Mouse (Mus musculus) ES-CJ7 (cell line): ENCODE results near the gene Kcne1.

ENCODE experiments used
- DNase-seq: peaks from one replicate; pipeline ENCODE4 v3.0.0; 2011; ENCODE audit warnings: low read depth, low spot score

Kcne1 gene

GRCm38 (mm10) chr16:92307947-92308346 is 51.3 kb downstream of the Kcne1 start:
- no peak for DNase-seq

- DNase-seq: peak; percentile 61
These were observed 53.7 kb downstream of the Kcne1 start for GRCm38 (mm10) chr16:92305519-92305918.

- peak; percentile 34 for DNase-seq
These were observed 56.8 kb downstream of the Kcne1 start for GRCm38 (mm10) chr16:92302506-92302905.

GRCm38 (mm10) chr16:92301989-92302388 is 57.3 kb downstream of the Kcne1 start:
- no peak for DNase-seq

GRCm38 (mm10) chr16:92301412-92301806 is 57.9 kb downstream of the Kcne1 start:
- no peak for DNase-seq

GRCm38 (mm10) chr16:92300649-92301411 is 58.4 kb downstream of the Kcne1 start, which contains the start of gene Smim11:
Gene Smim11 (plus strand): TSS chr16:92301286.
- DNase-seq: peak; percentile 98
